Mouse (Mus musculus) regulatory T cell (primary cell): ENCODE measurements around the gene Sh2d5.

Experiments used
- in situ Hi-C: fragments of 300-600 bp; cut with MboI, MseI; formaldehyde crosslinking; loops from one replicate; pipeline ENCODE4 v1.15.1; 2025; ENCODE audit warnings: high pct_unique_total_duplicates

Sh2d5 gene

GRCm38 (mm10) chr4:138250088-138250960, at the start of gene Sh2d5, which contains the start of gene Kif17:
TSS of gene Sh2d5 (plus strand) at chr4:138250403.
TSS of gene Kif17 (plus strand) at chr4:138250435.
- in situ Hi-C loops = no loop called here

DNA sequence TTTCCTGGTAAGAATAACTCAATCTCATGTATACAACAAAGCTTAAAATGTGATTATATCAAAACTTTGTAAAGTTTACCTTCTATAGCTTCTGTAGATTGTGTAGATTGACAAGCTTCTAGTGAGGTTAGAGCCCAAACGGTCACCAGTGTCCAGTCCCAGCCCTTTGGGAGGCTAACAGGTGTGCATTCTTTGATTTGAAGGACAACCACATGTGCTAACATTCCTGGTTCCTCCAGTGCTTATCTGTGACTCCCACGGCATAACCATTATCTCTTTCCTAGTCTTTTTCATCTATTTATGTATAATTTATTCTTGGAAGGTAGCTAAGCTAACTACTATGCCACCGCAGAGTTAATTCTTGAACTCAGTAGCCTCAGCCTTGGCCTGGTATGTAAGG, 49.4 kb upstream of the Sh2d5 start:
- in situ Hi-C loops = no loop called here

DNA sequence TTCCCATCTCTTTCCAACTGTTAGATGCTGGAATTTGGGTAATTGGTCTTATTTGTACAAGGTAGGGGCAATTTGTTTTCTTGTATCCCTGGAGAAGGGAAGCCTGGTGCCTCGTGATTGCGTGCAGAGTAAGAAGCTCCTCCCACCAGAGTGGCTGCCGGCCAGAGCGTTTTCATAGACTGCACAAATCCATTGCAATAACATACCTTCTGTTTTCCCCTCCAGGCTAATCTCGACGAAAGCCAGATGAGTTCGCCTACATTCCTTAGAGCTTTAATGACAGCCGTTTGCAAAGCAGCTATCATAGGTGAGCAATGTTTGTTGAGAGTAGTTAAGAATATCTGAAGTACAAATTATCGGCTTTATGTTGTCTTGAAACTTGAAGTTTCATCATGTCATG, 48.5 kb upstream of the Sh2d5 start:
- in situ Hi-C loops = no loop called here

- in situ Hi-C loops = loop anchor here (5.0 kb wide), 1 partner anchor 878 kb away; no protein-coding TSS in a partner anchor
These were observed 40.1 kb upstream of the Sh2d5 start for GRCm38 (mm10) chr4:138210116-138210515.

DNA sequence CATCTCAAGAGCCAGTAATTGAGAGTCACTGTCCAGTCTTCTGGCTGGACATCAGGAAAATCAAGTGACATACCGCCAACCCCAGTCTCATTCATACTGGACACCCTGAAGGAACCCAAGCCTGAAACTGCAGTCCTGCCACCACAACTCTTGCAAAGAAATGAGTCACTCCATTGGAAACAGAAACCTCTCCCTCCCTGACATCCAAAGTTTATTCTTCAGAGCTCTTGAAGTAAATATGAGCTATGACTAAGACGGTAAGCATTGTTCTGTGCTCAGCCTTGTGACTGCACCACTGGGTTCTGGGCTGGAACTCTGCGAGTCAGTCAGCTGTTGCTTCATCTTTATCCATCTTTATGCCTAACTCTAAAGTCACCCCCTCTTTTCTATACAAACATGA, 36.3 kb upstream of the Sh2d5 start:
- in situ Hi-C loops = loop anchor here (5.0 kb wide), 1 partner anchor 882 kb away; no protein-coding TSS in a partner anchor

DNA sequence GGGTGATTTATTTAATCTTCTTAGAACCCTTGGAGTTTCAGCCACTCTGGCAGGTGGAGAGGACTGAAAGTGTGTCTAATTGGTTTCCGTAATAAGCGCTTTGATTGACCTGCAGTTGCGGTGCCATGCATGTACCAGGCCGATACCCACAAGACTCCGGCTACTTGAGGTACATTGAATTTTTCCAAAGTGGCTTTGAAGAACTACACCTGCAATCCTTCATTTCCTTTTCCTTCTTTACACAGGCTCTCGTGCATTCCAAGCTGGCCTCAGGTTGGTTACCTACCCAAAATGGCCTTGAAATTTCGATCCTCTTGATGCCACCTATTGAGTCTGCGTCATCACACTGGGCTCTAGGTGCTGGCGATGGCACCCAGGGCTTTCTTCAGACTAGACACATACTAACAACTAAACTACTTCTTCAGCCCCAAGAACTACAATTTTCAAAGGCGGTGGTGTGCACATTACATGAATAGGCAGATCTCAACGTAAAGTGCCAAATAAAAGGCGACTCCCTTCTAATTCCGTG, 34.5 kb upstream of the Sh2d5 start:
- in situ Hi-C loops = loop anchor here (5.0 kb wide), 1 partner anchor 977 kb away; the partner anchor contains the start of gene Capzb

DNA sequence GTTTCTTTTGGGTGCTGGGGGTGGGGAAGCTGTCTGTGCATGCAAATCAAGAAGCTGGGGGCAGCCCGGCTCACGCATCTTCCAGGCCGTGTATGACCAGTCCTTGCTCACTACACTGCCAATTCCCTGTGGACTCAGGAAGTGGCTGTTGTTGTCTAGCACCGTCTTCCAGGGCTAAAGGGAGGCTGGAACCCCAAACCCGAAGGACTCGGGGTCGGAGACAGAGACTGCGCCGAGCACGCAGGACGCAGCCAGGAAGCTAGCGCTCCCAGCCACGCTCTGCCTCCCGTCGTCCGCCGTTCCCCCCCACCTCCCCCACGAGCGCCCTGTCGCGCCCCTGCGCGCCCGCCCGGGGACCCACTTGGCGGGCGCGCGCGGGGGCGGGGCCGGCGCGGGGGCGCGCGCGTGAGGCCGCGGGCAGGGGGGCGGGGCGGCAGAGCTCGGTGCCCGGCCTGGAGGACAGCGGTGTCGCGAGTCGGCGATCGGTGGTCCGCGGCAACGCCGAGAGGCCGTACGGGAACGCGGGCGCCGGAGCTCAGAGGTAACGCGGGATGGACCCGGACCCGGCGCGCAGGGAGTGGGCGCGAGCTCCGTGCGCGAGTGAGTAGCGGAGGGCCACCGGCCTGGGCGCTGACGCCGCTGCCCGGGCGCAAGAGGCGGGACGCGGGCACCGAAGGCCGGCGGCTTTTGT, 33.9 kb upstream of the Sh2d5 start, which contains the start of gene Hp1bp3:
TSS of gene Hp1bp3 (plus strand) at position 97 of the 691 bp plus-strand sequence.
- in situ Hi-C loops = loop anchor here (5.0 kb wide), 1 partner anchor 976 kb away; the partner anchor contains the start of gene Capzb

- in situ Hi-C loops = loop anchor here (5.0 kb wide), 1 partner anchor 975 kb away; the partner anchor contains the start of gene Capzb
These were observed 33.3 kb upstream of the Sh2d5 start for GRCm38 (mm10) chr4:138216891-138217392.

GRCm38 (mm10) chr4:138217441-138217840, 32.8 kb upstream of the Sh2d5 start:
- in situ Hi-C loops = loop anchor here (5.0 kb wide), 1 partner anchor 975 kb away; the partner anchor contains the start of gene Capzb

DNA sequence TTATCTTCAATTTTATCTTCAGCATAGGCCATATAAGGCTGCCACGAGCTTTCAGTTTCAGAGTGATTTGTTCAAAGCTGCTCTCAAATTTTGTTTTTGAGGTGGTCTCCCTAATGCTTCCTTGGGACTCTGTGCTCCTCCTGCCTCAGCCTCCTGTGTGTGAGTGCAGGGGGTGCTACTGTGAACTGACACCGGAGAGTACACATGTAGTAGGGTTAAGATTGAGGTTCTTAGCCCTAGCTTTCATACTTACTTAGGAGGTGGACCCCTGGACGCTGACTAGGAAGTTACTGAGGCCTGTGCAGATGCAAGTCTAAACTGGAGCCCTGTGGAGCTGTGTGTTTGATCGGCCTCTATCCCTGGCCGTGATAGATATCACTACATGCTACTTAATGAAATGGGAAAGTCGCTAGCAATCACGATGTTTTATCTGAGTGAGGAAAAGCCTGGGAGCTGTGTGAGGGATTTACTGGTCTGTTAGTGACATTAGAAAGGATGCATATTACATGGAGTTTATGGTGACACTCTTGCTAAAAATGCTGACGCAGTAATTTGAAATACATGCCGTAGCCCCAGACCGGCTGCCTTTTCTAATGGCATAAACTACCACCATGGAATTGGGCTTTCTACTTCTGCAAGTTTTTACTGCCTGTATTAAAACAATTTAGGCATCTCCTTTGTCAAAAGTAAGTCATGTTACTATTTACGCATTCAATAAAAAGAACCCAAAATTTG, 32.1 kb upstream of the Sh2d5 start:
- in situ Hi-C loops = loop anchor here (5.0 kb wide), 1 partner anchor 974 kb away; the partner anchor contains the start of gene Capzb

DNA sequence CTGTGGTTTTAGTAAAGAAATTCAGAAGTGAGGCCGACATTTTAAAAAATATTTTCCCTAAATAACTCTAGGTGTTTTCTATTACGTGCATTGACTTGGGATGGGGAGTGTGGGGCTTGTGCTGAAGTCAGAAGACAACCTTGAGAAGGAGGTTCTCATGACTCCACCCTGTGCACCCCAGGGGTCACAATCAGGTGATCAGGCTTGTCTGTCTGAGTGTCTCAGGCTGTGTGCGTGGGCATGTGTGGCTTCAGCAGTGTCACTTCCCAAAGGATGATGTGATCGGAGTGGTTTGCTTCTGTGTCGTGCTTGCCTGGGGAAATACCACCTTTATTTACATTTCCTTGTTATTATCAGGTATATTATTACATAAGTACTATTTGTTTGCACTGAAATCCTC, 30.9 kb upstream of the Sh2d5 start:
- in situ Hi-C loops = loop anchor here (5.0 kb wide), 1 partner anchor 973 kb away; the partner anchor contains the start of gene Capzb

DNA sequence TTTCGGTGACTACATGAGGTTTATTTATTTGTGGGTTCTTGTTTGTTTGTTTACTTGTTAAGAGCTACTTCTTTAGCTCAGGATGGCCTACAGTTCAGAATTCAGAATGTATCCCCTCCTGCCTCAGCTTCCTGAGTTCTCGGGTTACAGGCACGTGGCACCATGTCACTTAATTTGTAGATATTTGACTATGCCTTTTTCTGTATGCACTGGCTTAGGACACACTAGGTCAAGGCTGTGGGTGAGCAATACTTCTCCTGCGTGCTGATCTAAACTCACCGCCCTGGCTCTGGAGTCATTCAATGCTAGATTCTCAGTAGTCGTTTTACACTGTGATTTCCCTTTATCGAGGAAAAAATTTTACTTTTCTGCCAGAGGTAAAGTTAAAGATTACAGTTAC, 29.4 kb upstream of the Sh2d5 start:
- in situ Hi-C loops = loop anchor here (10.0 kb wide), 1 partner anchor 366 kb away; no protein-coding TSS in a partner anchor

- in situ Hi-C loops = loop anchor here (10.0 kb wide), 1 partner anchor 367 kb away; no protein-coding TSS in a partner anchor
These were observed 28.8 kb upstream of the Sh2d5 start for GRCm38 (mm10) chr4:138221406-138221805.

DNA sequence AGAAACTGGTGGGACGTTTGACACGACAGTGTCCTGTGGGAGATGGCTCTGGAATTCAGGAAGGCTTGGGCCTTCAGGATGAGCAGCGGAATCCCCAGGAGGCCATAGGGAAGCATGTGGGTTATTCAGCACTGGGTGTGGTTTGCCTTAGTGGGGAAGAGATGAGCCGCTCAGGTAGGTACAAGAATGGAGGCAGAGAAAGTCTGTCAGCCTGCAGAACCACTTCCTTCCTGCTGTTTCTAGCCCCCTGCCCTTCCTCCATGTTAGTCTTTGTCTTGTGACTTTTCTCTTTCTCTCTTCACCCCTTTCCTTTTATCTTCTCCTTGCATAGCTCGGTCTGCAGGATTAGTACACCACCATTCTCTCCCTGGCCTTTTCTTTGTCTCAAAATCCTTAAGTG, 27.8 kb upstream of the Sh2d5 start:
- in situ Hi-C loops = loop anchor here (10.0 kb wide), 1 partner anchor 368 kb away; no protein-coding TSS in a partner anchor

GRCm38 (mm10) chr4:138223623-138224022, 26.6 kb upstream of the Sh2d5 start:
- in situ Hi-C loops = loop anchor here (10.0 kb wide), 1 partner anchor 369 kb away; no protein-coding TSS in a partner anchor

- in situ Hi-C loops = loop anchor here (25.0 kb wide), 1 partner anchor 1165 kb away; no protein-coding TSS in a partner anchor
These were observed 3.2 kb upstream of the Sh2d5 start for GRCm38 (mm10) chr4:138246756-138247665.

DNA sequence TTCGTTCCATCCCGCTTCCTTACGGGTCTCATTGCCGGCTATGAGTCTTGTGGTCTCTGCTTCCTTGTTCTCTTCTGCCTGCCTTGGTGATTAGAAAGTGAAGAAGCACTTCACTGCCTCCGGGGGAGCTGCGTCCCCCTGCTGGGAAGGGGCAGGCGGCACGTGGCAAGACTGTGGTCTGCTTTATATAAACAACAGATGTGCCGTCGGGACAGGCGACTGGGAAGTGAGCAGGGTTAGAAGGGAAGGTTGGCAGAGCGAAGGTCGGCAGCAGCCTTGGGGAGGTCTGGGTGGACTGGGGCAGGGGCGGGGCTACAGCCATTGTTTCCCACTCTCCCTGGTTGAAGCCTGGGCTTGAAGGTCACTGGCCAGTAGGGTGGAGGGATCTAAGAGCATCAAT, 1.6 kb downstream of the Sh2d5 start:
- in situ Hi-C loops = no loop called here

DNA sequence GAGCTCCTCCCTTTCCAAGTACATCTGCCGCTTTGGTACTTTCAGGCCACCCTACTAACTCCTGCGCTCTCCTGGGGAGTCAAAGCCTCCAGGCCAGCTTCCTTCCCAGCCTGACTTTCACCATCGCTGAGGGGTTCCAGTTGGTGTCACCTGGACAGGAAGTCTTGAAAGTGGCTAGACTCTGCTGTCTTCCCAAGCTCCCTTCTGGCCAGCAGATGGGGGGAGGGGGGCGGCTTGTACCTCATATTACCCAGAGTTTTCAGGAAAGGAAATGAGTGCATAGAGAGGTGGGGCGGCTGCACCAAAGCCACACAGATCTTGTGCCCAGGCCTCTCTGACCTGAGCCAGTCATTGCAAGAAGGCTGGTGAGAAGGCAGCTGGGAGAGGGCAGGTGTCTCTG, 2.0 kb downstream of the Sh2d5 start:
- in situ Hi-C loops = no loop called here

DNA sequence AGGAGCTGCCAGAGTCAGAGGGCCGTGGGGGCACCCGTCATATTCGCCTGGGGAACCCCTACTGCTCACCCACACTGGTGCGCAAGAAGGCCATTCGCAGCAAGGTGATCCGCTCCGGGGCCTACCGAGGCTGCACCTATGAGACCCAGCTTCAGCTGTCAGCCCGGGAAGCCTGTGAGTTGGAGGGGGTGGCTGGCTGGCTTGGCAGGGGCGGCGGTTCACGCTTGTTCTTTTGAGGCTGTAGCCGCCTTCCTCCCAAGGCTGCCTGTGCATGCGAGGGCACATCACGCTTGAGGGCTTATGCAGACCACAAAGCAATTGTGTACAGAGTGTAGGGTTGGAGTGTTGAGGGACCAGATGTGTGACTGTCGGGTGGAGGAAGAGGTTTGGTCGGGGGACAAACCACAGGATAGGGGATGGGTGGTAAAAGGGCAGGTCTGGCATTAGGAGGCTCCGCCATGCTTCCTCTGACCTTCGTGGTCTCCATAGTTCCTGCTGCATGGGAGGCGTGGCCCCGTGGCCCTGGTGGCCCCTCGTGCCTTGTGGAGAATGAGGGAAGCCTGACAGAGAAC, 7.0 kb downstream of the Sh2d5 start:
- in situ Hi-C loops = no loop called here
